ENCODE assay signal across 12 mouse cellular contexts in the genomic region with DNA sequence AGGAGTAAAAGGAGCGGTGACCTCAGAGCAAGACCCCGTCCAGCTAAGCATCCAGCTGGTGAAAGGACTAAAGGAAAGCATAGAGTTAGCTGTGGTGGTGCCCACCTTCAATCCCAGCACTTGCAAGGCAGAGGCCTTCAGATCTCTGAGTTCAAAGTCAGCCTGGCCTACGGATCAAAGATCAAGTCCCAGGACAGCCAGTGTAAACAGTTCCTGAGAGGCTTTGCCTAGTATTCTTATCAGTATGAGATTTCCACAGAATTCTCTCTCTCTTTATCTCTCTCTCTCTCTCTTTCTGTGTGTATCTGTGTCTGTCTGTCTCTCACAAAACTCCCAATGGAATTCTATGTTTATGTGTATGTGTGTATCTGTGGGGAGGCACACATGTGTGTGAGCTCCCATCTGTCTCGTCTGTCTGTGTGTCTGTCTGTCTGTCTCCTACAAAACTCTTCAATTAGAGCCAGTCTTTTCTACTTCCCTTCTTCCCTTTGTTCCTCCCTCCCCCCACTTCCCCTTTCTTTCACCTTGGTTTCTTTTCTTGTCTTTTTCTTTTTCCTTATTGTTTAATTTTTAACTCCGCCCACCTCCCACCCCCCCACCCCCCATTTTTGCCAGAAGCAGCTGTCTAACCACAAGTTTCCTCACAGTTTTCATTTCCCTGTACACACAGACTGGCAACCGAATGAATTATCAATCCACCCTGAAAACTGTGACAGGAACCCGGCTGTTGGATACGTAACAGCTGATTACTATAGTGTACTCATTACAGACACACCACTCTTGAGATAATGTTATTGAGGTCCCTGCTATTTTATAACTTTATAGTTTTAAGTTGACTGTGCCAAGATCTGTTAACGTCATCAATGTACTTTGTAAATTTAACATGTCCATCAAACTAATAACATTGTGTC.
DNase-seq lines count a peak whose midpoint lies in the region; ATAC-seq and TF ChIP-seq lines count a peak whose summit lies in the region.
"Had no signal": no experiment of that assay in that cellular context is flagged by ENCODE, and none has a peak within 500 bp of the region (broad histone marks: within the 10 kb centered on the region; RNA-seq: fewer than 3 reads in every experiment).

No protein-coding gene starts in this region.

- ATAC-seq in forebrain, postnatal 0 days: peak; percentile 51; the same call in 1 of the 2 replicates
- no peak for ATAC-seq in forebrain, embryonic 11.5 days (replicated peaks; ENCODE audit: low FRiP score)
- ATAC-seq in granulocyte monocyte progenitor cell, adult 5-6 weeks (replicated peaks; ENCODE audit: poor library complexity, severe bottlenecking): peak; percentile 90
- ATAC-seq in megakaryocyte-erythroid progenitor cell, adult 5-6 weeks (replicated peaks; ENCODE audit: low FRiP score, low TSS enrichment, poor library complexity, severe bottlenecking): peak; percentile 55

- 68% methylated on average over 9 of the region's 9 CpGs for WGBS in forebrain, postnatal 0 days
- WGBS in forebrain, embryonic 11.5 days: 86% methylated on average over 9 of the region's 9 CpGs
- WGBS in limb, embryonic 10.5 days: 86% methylated on average over 9 of the region's 9 CpGs

- no peak overlapping the region for H3K27ac ChIP-seq in forebrain, postnatal 0 days (ENCODE audit: low read depth, low read length)
- no peak overlapping the region for H3K27ac ChIP-seq in forebrain, embryonic 11.5 days (ENCODE audit: low read depth, low read length)
- H3K27ac ChIP-seq in limb, embryonic 10.5 days: no peak overlapping the region
- H3K27ac ChIP-seq: embryonic facial prominence, embryonic 10.5 days; liver, embryonic 15.5 days had no signal

- no peak for DNase-seq in forebrain, postnatal 0 days
- no peak for DNase-seq in forebrain, embryonic 11.5 days (ENCODE audit: low spot score)
- DNase-seq in CD4-positive, CD25-positive, alpha-beta regulatory T cell, adult 2 months (ENCODE audit: low read depth, low spot score): peak; percentile 47
- DNase-seq in right cerebral cortex, postnatal 36 days (ENCODE audit: low spot score in 2 of 2): no peak
- DNase-seq in limb, embryonic 10.5 days (ENCODE audit: low spot score): no peak
- DNase-seq in kidney, postnatal 10 days: no peak
- DNase-seq: cerebellum, adult 11 months; midbrain, embryonic 14.5 days had no signal

- H3K27me3 ChIP-seq in forebrain, postnatal 0 days (ENCODE audit: insufficient read depth, low read length): no peaks in the 10 kb centered on the region
- H3K27me3 ChIP-seq in forebrain, embryonic 11.5 days (ENCODE audit: control insufficient read depth, insufficient read depth, low read length): no peaks in the 10 kb centered on the region
- no peaks in the 10 kb centered on the region for H3K27me3 ChIP-seq in limb, embryonic 10.5 days (ENCODE audit: low read depth, poor library complexity, severe bottlenecking)
- H3K27me3 ChIP-seq: liver, embryonic 15.5 days had no signal

- no peak overlapping the region for H3K4me3 ChIP-seq in forebrain, postnatal 0 days (ENCODE audit: low read depth, low read length)
- H3K4me3 ChIP-seq in forebrain, embryonic 11.5 days (ENCODE audit: low read depth, low read length): no peak overlapping the region
- no peak overlapping the region for H3K4me3 ChIP-seq in limb, embryonic 10.5 days
- H3K4me3 ChIP-seq: embryonic facial prominence, embryonic 10.5 days; liver, embryonic 15.5 days had no signal

- H3K9me3 ChIP-seq in forebrain, postnatal 0 days (ENCODE audit: low read length): no peaks in the 10 kb centered on the region
- H3K9me3 ChIP-seq in forebrain, embryonic 11.5 days (ENCODE audit: control insufficient read depth, low read length): no peaks in the 10 kb centered on the region
- H3K9me3 ChIP-seq in limb, embryonic 10.5 days (replicated peaks): no peaks in the 10 kb centered on the region
- H3K9me3 ChIP-seq: embryonic facial prominence, embryonic 10.5 days; liver, embryonic 15.5 days had no signal

- no peaks in the 10 kb centered on the region for H3K36me3 ChIP-seq in forebrain, postnatal 0 days (ENCODE audit: insufficient read depth)
- H3K36me3 ChIP-seq in forebrain, embryonic 11.5 days (ENCODE audit: control insufficient read depth, insufficient read depth, low read length): no peaks in the 10 kb centered on the region
- no peaks in the 10 kb centered on the region for H3K36me3 ChIP-seq in limb, embryonic 10.5 days
- H3K36me3 ChIP-seq: embryonic facial prominence, embryonic 10.5 days; liver, embryonic 15.5 days had no signal

- H3K4me2 ChIP-seq in forebrain, postnatal 0 days (ENCODE audit: low read depth): no peak overlapping the region
- H3K4me2 ChIP-seq in forebrain, embryonic 11.5 days (ENCODE audit: low read depth, low read length, severe bottlenecking): no peak overlapping the region
- H3K4me2 ChIP-seq: liver, embryonic 15.5 days had no signal

- no peak overlapping the region for H3K9ac ChIP-seq in forebrain, postnatal 0 days
- H3K9ac ChIP-seq in forebrain, embryonic 11.5 days (ENCODE audit: low read length): no peak overlapping the region
- H3K9ac ChIP-seq: liver, embryonic 15.5 days had no signal

- no peaks in the 10 kb centered on the region for H3K4me1 ChIP-seq in forebrain, postnatal 0 days (ENCODE audit: insufficient read depth)
- H3K4me1 ChIP-seq in forebrain, embryonic 11.5 days (replicated peaks; ENCODE audit: control insufficient read depth, insufficient read depth, low read length): no peaks in the 10 kb centered on the region
- H3K4me1 ChIP-seq in limb, embryonic 10.5 days: no peaks in the 10 kb centered on the region
- H3K4me1 ChIP-seq: liver, embryonic 15.5 days had no signal

- no peak for TF ChIP-seq CTCF in forebrain, postnatal 0 days (IDR thresholded peaks at IDR 0.05; ENCODE audit: low read depth)
